Mouse (Mus musculus): Measurements from ENCODE around the gene Snrpf. TPM values are rescaled to one million over a fixed set of nuclear protein-coding genes. Genes with fewer than 3 reads are reported as not detected.

Gene Snrpf
- polyA plus RNA-seq, 1 experiment = 156 TPM

GRCm38 (mm10) chr10:93543176-93543575 lies 46.3 kb downstream of the Snrpf start:
- TF ChIP-seq SRF (IDR thresholded peaks at IDR 0.05; ENCODE audit: control insufficient read depth, insufficient read length, low read depth) = no peak
- no peak for TF ChIP-seq MYOD1 (IDR thresholded peaks at IDR 0.05; ENCODE audit: control insufficient read depth in 1 of 3, insufficient read length in 2 of 3, low read depth in 2 of 3)
- TF ChIP-seq USF1 (IDR thresholded peaks at IDR 0.05; ENCODE audit: low read depth) = no peak
- no peak for TF ChIP-seq TCF12 (IDR thresholded peaks at IDR 0.05; ENCODE audit: insufficient read depth, poor library complexity, severe bottlenecking)

GRCm38 (mm10) chr10:93542356-93542755 lies 47.1 kb downstream of the Snrpf start:
- H3K79me2 ChIP-seq (ENCODE audit: control insufficient read depth, insufficient read depth) = no peaks in the 10 kb centered on the region
- H3K4me3 ChIP-seq = no peak overlapping the region
- TF ChIP-seq MYOG (IDR thresholded peaks at IDR 0.05; ENCODE audit: control insufficient read depth in 1 of 3, insufficient read depth in 1 of 3, insufficient read length in 2 of 3, low read depth in 2 of 3) = no peak
- no peak for TF ChIP-seq TCF12 (IDR thresholded peaks at IDR 0.05; ENCODE audit: insufficient read depth, poor library complexity, severe bottlenecking)
- no peak for TF ChIP-seq POLR2A (IDR thresholded peaks at IDR 0.05; ENCODE audit: insufficient read length, low read depth)
- TF ChIP-seq REST (IDR thresholded peaks at IDR 0.05; ENCODE audit: insufficient read depth, insufficient read length) = no peak
- TF ChIP-seq TCF3 (IDR thresholded peaks at IDR 0.05; ENCODE audit: insufficient read length, low read depth) = no peak
- no peak for TF ChIP-seq MYOD1 (IDR thresholded peaks at IDR 0.05; ENCODE audit: control insufficient read depth in 1 of 3, insufficient read length in 2 of 3, low read depth in 2 of 3)
- no peak for TF ChIP-seq POLR2AphosphoS2 (IDR thresholded peaks at IDR 0.05; ENCODE audit: insufficient read length, low read depth)
- no peak for TF ChIP-seq CEBPB (IDR thresholded peaks at IDR 0.05; ENCODE audit: insufficient read depth, poor library complexity, severe bottlenecking)
- no peak for TF ChIP-seq MAX (IDR thresholded peaks at IDR 0.05; ENCODE audit: low read depth)
- no peak for TF ChIP-seq E2F4 (IDR thresholded peaks at IDR 0.05; ENCODE audit: insufficient read depth)
- H3K27me3 ChIP-seq (ENCODE audit: control insufficient read depth, insufficient read depth, insufficient read length) = no peaks in the 10 kb centered on the region
- no peak overlapping the region for H3K4me2 ChIP-seq (ENCODE audit: low read depth)
- no peak overlapping the region for H3ac ChIP-seq (ENCODE audit: control insufficient read depth, insufficient read length)
- H3K36me3 ChIP-seq (ENCODE audit: control insufficient read depth, insufficient read depth) = no peaks in the 10 kb centered on the region

More at GRCm38 (mm10) chr10:93543176-93543575, 46.3 kb downstream of the Snrpf start:
- Histone ChIP-seq H3K4me3 (no peak overlapping the region), H3K27me3 (ENCODE audit: control insufficient read depth, insufficient read depth, insufficient read length) (no peaks in the 10 kb centered on the region), H3K36me3 (ENCODE audit: control insufficient read depth, insufficient read depth) (no peaks in the 10 kb centered on the region), H3ac (ENCODE audit: control insufficient read depth, insufficient read length) (no peak overlapping the region), H3K4me2 (ENCODE audit: low read depth) (no peak overlapping the region), H3K79me2 (ENCODE audit: control insufficient read depth, insufficient read depth) (no peaks in the 10 kb centered on the region)

GRCm38 (mm10) chr10:93541585-93541984 lies 47.9 kb downstream of the Snrpf start:
- H3K4me3 ChIP-seq = no peak overlapping the region
- no peak for TF ChIP-seq SRF (IDR thresholded peaks at IDR 0.05; ENCODE audit: control insufficient read depth, insufficient read length, low read depth)
- no peak for TF ChIP-seq TCF3 (IDR thresholded peaks at IDR 0.05; ENCODE audit: insufficient read length, low read depth)
- TF ChIP-seq TCF12 (IDR thresholded peaks at IDR 0.05; ENCODE audit: insufficient read depth, poor library complexity, severe bottlenecking) = peak; percentile 24
- H3K36me3 ChIP-seq (ENCODE audit: control insufficient read depth, insufficient read depth) = no peaks in the 10 kb centered on the region
- H3K27me3 ChIP-seq (ENCODE audit: control insufficient read depth, insufficient read depth, insufficient read length) = no peaks in the 10 kb centered on the region
- no peak overlapping the region for H3K4me2 ChIP-seq (ENCODE audit: low read depth)
- H3K79me2 ChIP-seq (ENCODE audit: control insufficient read depth, insufficient read depth) = no peaks in the 10 kb centered on the region
- no peak overlapping the region for H3ac ChIP-seq (ENCODE audit: control insufficient read depth, insufficient read length)

- TF ChIP-seq SRF (IDR thresholded peaks at IDR 0.05; ENCODE audit: control insufficient read depth, insufficient read length, low read depth) (no peak), MYOG (IDR thresholded peaks at IDR 0.05; ENCODE audit: control insufficient read depth in 1 of 3, insufficient read depth in 1 of 3, insufficient read length in 2 of 3, low read depth in 2 of 3) (no peak), TCF12 (IDR thresholded peaks at IDR 0.05; ENCODE audit: insufficient read depth, poor library complexity, severe bottlenecking) (no peak), POLR2A (IDR thresholded peaks at IDR 0.05; ENCODE audit: insufficient read length, low read depth) (no peak), REST (IDR thresholded peaks at IDR 0.05; ENCODE audit: insufficient read depth, insufficient read length) (no peak)
- H3ac ChIP-seq (ENCODE audit: control insufficient read depth, insufficient read length) = no peak within 1 kb of the TSS
- no peaks in the 10 kb centered on the region for H3K79me2 ChIP-seq (ENCODE audit: control insufficient read depth, insufficient read depth)
- H3K36me3 ChIP-seq (ENCODE audit: control insufficient read depth, insufficient read depth) = no peaks in the 10 kb centered on the region
- H3K4me3 ChIP-seq = peak within 1 kb of the TSS; percentile 21
- no peaks in the 10 kb centered on the region for H3K27me3 ChIP-seq (ENCODE audit: control insufficient read depth, insufficient read depth, insufficient read length)
- H3K4me2 ChIP-seq (ENCODE audit: low read depth) = peak within 1 kb of the TSS; percentile 80
These were observed 48.9 kb downstream of the Snrpf start, which contains the start of gene Ccdc38 for GRCm38 (mm10) chr10:93540431-93541210. Gene Ccdc38 (plus strand): TSS chr10:93540632.

- no peaks in the 10 kb centered on the region for H3K36me3 ChIP-seq (ENCODE audit: control insufficient read depth, insufficient read depth)
- peak within 1 kb of the TSS; percentile 21 for H3K4me3 ChIP-seq
- H3K79me2 ChIP-seq (ENCODE audit: control insufficient read depth, insufficient read depth) = no peaks in the 10 kb centered on the region
- no peaks in the 10 kb centered on the region for H3K27me3 ChIP-seq (ENCODE audit: control insufficient read depth, insufficient read depth, insufficient read length)
- H3K4me2 ChIP-seq (ENCODE audit: low read depth) = peak within 1 kb of the TSS; percentile 80
- TF ChIP-seq MYOG (IDR thresholded peaks at IDR 0.05; ENCODE audit: control insufficient read depth in 1 of 3, insufficient read depth in 1 of 3, insufficient read length in 2 of 3, low read depth in 2 of 3) = peak in 2 of 3 experiments; percentile 25 to 62
- TF ChIP-seq MYOD1 (IDR thresholded peaks at IDR 0.05; ENCODE audit: control insufficient read depth in 1 of 3, insufficient read length in 2 of 3, low read depth in 2 of 3) = peak in 1 of 3 experiments; percentile 41
- TF ChIP-seq CEBPB (IDR thresholded peaks at IDR 0.05; ENCODE audit: insufficient read depth, poor library complexity, severe bottlenecking) = no peak
- H3ac ChIP-seq (ENCODE audit: control insufficient read depth, insufficient read length) = no peak within 1 kb of the TSS
These were observed 49.6 kb downstream of the Snrpf start, which contains the start of gene Amdhd1 for GRCm38 (mm10) chr10:93539775-93540430. Gene Amdhd1 (minus strand): TSS chr10:93540033.
